Mouse (Mus musculus) neural tube, embryonic 11.5 days (tissue): ENCODE data around the gene Cerkl. TPM values are rescaled to one million over a fixed set of nuclear protein-coding genes. Genes with fewer than 3 reads are reported as not detected.

Experiments used
- ATAC-seq: fragments of 200-750 bp; cut with Nextera tagmentation; 2 replicates; pipeline ENCODE4 v1.8.0; 2017; ENCODE audit warnings: moderate number of reproducible peaks, mild to moderate bottlenecking, moderate TSS enrichment, moderate library complexity; ENCODE audit not compliant: insufficient read depth, low FRiP score, low TSS enrichment
- DNase-seq: peaks from one replicate; pipeline ENCODE4 v3.0.0-alpha.2; 2015; ENCODE audit warnings: low spot score
- H3K27ac ChIP-seq: fragments of 300-500 bp; sonication (generic); 2 replicates; pipeline ENCODE4 v1.5.1; 2014; ENCODE audit warnings: low read depth, mild to moderate bottlenecking, low read length
- H3K27me3 ChIP-seq: fragments of 300-500 bp; sonication (generic); 2 replicates; pipeline ENCODE4 v1.6.1; 2014; ENCODE audit warnings: mild to moderate bottlenecking, low read length, mixed read lengths; ENCODE audit not compliant: control insufficient read depth, insufficient read depth
- H3K36me3 ChIP-seq: fragments of 300-500 bp; sonication (generic); 2 replicates; pipeline ENCODE4 v1.6.1; 2014; ENCODE audit warnings: mild to moderate bottlenecking, low read length, moderate library complexity, mixed read lengths; ENCODE audit not compliant: control insufficient read depth, insufficient read depth
- H3K4me1 ChIP-seq: fragments of 300-500 bp; sonication (generic); 2 replicates; pipeline ENCODE4 v1.6.1; 2014; ENCODE audit warnings: low read length, mixed read lengths; ENCODE audit not compliant: control insufficient read depth, insufficient read depth
- H3K4me2 ChIP-seq: fragments of 300-500 bp; sonication (generic); 2 replicates; pipeline ENCODE4 v1.6.1; 2014; ENCODE audit warnings: low read depth, mild to moderate bottlenecking, moderate library complexity
- H3K4me3 ChIP-seq: fragments of 300-500 bp; sonication (generic); 2 replicates; pipeline ENCODE4 v1.5.1; 2014; ENCODE audit warnings: low read depth, low read length
- H3K9ac ChIP-seq: fragments of 300-500 bp; sonication (generic); 2 replicates; pipeline ENCODE4 v1.6.1; 2014; ENCODE audit warnings: mild to moderate bottlenecking, low read length
- H3K9me3 ChIP-seq: fragments of 300-500 bp; sonication (generic); 2 replicates; pipeline ENCODE4 v1.6.1; 2016; ENCODE audit warnings: low read length; ENCODE audit not compliant: control insufficient read depth
- WGBS: fragments of 180-500 bp; shearing (Covaris S2); extraction: QIAGEN DNeasy Blood & Tissue Kit; methylation state at CpG from one replicate; pipeline ENCODE4 v1.1.7; 2014; 5-methylcytosine and 5-hydroxymethylcytosine counted together
- polyA plus RNA-seq: library from polyadenylated mRNA; unstranded; fragments of >200 nt; fragmentation: Nextera tagmentation; extraction: Ambion mirVana; gene quantifications from 2 replicates; pipeline ENCODE4 v1.2.1, GENCODE M21; 2014

Gene Cerkl
- polyA plus RNA-seq, 1 experiment from 2014 or later, result 6.2 TPM

GRCm38 (mm10) chr2:79429108-79429507, 27.5 kb downstream of the Cerkl start:
- H3K36me3 ChIP-seq, result no peaks in the 10 kb centered on the region
- ATAC-seq (peak; percentile 40), DNase-seq (no peak)
- H3K4me1 ChIP-seq, result no peaks in the 10 kb centered on the region
- 8% methylated on average over 7 of the region's 7 CpGs for WGBS
- H3K4me3 ChIP-seq, result peak overlapping the region; percentile 36
- peak overlapping the region; percentile 53; the same call in 1 of the 2 replicates for H3K9ac ChIP-seq
- H3K27me3 ChIP-seq, result no peaks in the 10 kb centered on the region
- H3K27ac ChIP-seq, result no peak overlapping the region
- H3K4me2 ChIP-seq, result peak overlapping the region; percentile 59
- H3K9me3 ChIP-seq, result no peaks in the 10 kb centered on the region

- Histone ChIP-seq H3K4me1 (no peaks in the 10 kb centered on the region), H3K27me3 (no peaks in the 10 kb centered on the region), H3K4me2 (peak overlapping the region; percentile 59), H3K36me3 (no peaks in the 10 kb centered on the region), H3K4me3 (peak overlapping the region; percentile 36), H3K9ac (peak overlapping the region; percentile 53), H3K27ac (no peak overlapping the region), H3K9me3 (no peaks in the 10 kb centered on the region)
- DNase-seq (peak; percentile 45), ATAC-seq (peak; percentile 78)
- WGBS, result under 1% methylated on average over 35 of the region's 35 CpGs
Observed at GRCm38 (mm10) chr2:79428569-79429104, 27.9 kb downstream of the Cerkl start.

GRCm38 (mm10) chr2:79428022-79428421, 28.6 kb downstream of the Cerkl start:
- Histone ChIP-seq H3K27ac (no peak overlapping the region), H3K9ac (no peak overlapping the region), H3K4me2 (no peak overlapping the region), H3K27me3 (no peaks in the 10 kb centered on the region), H3K4me1 (no peaks in the 10 kb centered on the region), H3K9me3 (no peaks in the 10 kb centered on the region), H3K4me3 (no peak overlapping the region), H3K36me3 (no peaks in the 10 kb centered on the region)
- 22% methylated on average over 6 of the region's 6 CpGs for WGBS
- no peak for DNase-seq
- ATAC-seq, result no peak

DNA sequence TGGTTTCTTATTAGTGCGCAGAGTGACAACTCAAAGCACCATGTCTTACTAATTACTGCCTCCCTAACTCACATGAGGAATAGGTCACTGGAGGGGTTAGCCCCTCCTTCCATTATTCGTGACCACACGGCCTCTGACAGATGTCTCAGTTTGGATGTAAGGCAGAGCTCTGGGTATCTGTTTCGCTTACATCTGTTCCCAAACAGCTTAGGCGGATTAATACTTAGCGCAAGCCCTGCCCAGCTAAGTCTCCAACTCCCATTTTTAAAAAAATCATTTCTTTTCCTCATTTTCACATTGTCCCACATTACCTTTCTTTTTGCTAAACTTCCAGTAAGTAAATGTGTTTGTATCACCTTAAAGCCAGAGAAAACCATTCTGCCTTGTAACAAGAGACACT, 34.9 kb downstream of the Cerkl start:
- no peak for ATAC-seq
- Histone ChIP-seq H3K4me2 (no peak overlapping the region), H3K9ac (no peak overlapping the region), H3K4me3 (no peak overlapping the region), H3K27me3 (no peaks in the 10 kb centered on the region), H3K4me1 (no peaks in the 10 kb centered on the region), H3K9me3 (no peaks in the 10 kb centered on the region), H3K27ac (no peak overlapping the region), H3K36me3 (no peaks in the 10 kb centered on the region)
- WGBS, result 47% methylated on average over 6 of the region's 6 CpGs
- no peak for DNase-seq

DNA sequence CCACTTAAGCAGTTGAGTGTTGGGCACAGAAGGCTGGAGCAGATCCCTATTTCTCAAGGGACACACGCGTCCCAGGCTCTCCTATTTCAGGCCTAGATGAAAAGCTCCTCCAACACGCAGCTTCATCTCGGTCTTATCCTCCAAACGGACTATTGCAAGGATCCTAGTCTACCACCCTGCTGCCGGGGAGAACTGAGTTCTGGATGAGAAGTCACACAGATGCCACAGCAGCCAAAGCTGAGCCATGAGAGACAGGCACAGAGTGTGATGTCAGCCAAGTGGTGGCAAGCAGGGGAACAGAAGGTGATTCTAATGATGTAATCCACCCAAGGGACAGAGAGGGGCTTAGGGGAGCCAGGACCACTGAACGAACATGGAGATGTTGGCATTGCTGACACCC, 42.1 kb downstream of the Cerkl start:
- Histone ChIP-seq H3K9ac (no peak overlapping the region), H3K4me2 (no peak overlapping the region), H3K4me1 (no peaks in the 10 kb centered on the region), H3K27ac (no peak overlapping the region), H3K36me3 (no peaks in the 10 kb centered on the region), H3K9me3 (no peaks in the 10 kb centered on the region), H3K4me3 (no peak overlapping the region), H3K27me3 (no peaks in the 10 kb centered on the region)
- ATAC-seq, result no peak
- DNase-seq, result no peak
- WGBS, result 86% methylated on average over 7 of the region's 7 CpGs

GRCm38 (mm10) chr2:79410903-79411255, 45.7 kb downstream of the Cerkl start:
- ATAC-seq (no peak), DNase-seq (no peak)
- H3K36me3 ChIP-seq, result no peaks in the 10 kb centered on the region
- H3K4me1 ChIP-seq, result no peaks in the 10 kb centered on the region
- H3K9ac ChIP-seq, result no peak overlapping the region
- no peak overlapping the region for H3K4me2 ChIP-seq
- no peaks in the 10 kb centered on the region for H3K9me3 ChIP-seq
- no peaks in the 10 kb centered on the region for H3K27me3 ChIP-seq
- 89% methylated on average over 3 of the region's 3 CpGs for WGBS
- no peak overlapping the region for H3K4me3 ChIP-seq
- no peak overlapping the region for H3K27ac ChIP-seq

- 81% methylated on average over 15 of the region's 15 CpGs for WGBS
- DNase-seq, result no peak
Observed at GRCm38 (mm10) chr2:79410247-79410902, 46.2 kb downstream of the Cerkl start.

DNA sequence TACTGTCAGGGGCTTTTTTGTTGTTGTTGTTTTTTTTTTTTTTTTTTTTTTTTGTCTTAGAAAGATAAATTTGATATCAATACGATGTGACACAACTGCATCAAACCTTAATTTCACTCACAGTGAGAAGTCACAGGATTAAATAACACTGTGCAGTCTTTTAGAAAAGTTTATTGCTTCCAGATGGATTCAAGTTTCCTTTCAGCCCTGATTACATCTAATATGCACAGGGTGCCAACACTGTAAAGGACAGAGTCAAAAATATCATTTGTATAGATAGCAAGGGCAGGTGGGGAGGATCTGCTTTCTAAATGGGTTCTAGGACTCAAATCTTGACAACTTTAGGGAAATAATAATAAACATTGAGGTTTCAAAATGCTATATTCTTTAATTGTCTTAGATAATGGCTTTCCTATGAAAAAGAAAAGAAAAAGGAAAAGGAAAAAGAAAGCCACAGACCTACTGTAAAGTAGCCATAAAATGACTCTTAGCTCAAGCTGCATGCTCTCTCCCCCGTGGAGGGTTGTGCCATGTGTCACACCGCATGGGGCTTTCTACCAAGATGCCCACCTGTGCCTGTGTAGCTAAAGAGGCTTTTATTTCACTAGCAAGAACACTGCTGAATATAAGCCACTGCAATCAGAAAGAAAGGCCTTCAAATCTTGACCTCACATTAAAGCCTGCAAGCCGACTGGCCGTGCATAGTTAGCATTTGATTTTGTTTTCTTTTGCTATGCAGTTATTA, 50.8 kb downstream of the Cerkl start:
- Histone ChIP-seq H3K36me3 (no peaks in the 10 kb centered on the region), H3K9ac (no peak overlapping the region), H3K4me3 (no peak overlapping the region), H3K27me3 (no peaks in the 10 kb centered on the region), H3K4me1 (no peaks in the 10 kb centered on the region), H3K27ac (no peak overlapping the region), H3K9me3 (no peaks in the 10 kb centered on the region), H3K4me2 (no peak overlapping the region)
- ATAC-seq (no peak), DNase-seq (no peak)
- WGBS, result 66% methylated on average over 5 of the region's 5 CpGs

More at GRCm38 (mm10) chr2:79410247-79410902, 46.2 kb downstream of the Cerkl start:
- no peaks in the 10 kb centered on the region for H3K36me3 ChIP-seq
- no peaks in the 10 kb centered on the region for H3K4me1 ChIP-seq
- no peak overlapping the region for H3K9ac ChIP-seq
- no peaks in the 10 kb centered on the region for H3K27me3 ChIP-seq
- no peak overlapping the region for H3K27ac ChIP-seq
- H3K4me3 ChIP-seq, result no peak overlapping the region
- H3K4me2 ChIP-seq, result no peak overlapping the region
- H3K9me3 ChIP-seq, result no peaks in the 10 kb centered on the region
- no peak for ATAC-seq

DNA sequence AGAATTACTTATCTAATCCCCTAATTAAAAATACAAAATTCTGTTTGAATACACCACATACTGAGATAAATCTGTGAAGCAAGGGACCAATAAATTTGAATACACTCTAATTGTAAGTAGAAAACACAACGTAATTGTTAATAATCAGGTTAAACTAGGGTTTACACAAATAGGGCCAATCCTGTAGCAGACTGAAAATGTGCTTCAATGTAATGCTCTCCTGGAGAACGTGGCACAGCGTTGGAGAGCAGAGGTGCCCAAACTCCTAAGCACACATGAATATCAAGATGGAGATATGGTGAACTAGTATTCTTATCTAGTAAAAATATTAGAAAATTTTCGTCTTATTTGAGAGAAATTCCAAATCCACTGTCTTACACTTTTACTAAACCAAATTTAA, 56.5 kb downstream of the Cerkl start:
- 76% methylated on average over 4 of the region's 4 CpGs for WGBS
- ATAC-seq (no peak), DNase-seq (no peak)
- no peak overlapping the region for H3K4me3 ChIP-seq
- H3K4me1 ChIP-seq, result no peaks in the 10 kb centered on the region
- no peak overlapping the region for H3K9ac ChIP-seq
- H3K9me3 ChIP-seq, result no peaks in the 10 kb centered on the region
- no peak overlapping the region for H3K27ac ChIP-seq
- no peaks in the 10 kb centered on the region for H3K27me3 ChIP-seq
- H3K36me3 ChIP-seq, result no peaks in the 10 kb centered on the region
- H3K4me2 ChIP-seq, result no peak overlapping the region
